Mouse (Mus musculus): ENCODE measurements around the gene 1700011L22Rik. TPM values are rescaled to one million over a fixed set of nuclear protein-coding genes. Genes with fewer than 3 reads are reported as not detected.

1700011L22Rik gene
- total RNA-seq, 4 experiments from 2014 or later: 0.40 to 0.49 TPM; not detected in 2

- no peak for DNase-seq
These were observed 9.1 kb downstream of the 1700011L22Rik start for GRCm38 (mm10) chr8:79239320-79239719.

- DNase-seq: no peak
These were observed 19.0 kb downstream of the 1700011L22Rik start for GRCm38 (mm10) chr8:79229266-79229888.

- DNase-seq: no peak
These were observed 20.5 kb downstream of the 1700011L22Rik start for GRCm38 (mm10) chr8:79227916-79228315.

- no peak for DNase-seq
These were observed 21.2 kb downstream of the 1700011L22Rik start for GRCm38 (mm10) chr8:79227194-79227593.

GRCm38 (mm10) chr8:79226046-79226445 lies 22.3 kb downstream of the 1700011L22Rik start:
- DNase-seq: no peak

GRCm38 (mm10) chr8:79225586-79225985 lies 22.8 kb downstream of the 1700011L22Rik start:
- no peak for DNase-seq

- no peak for DNase-seq
These were observed 24.0 kb downstream of the 1700011L22Rik start for GRCm38 (mm10) chr8:79224363-79224762.

- DNase-seq: no peak
These were observed 25.6 kb downstream of the 1700011L22Rik start for GRCm38 (mm10) chr8:79222752-79223141.

- DNase-seq: no peak
These were observed 26.1 kb downstream of the 1700011L22Rik start for GRCm38 (mm10) chr8:79222106-79222751.

- no peak for DNase-seq
These were observed 36.7 kb downstream of the 1700011L22Rik start for GRCm38 (mm10) chr8:79211630-79212029.

GRCm38 (mm10) chr8:79209641-79210358 lies 38.6 kb downstream of the 1700011L22Rik start:
- peak; percentile 19 for DNase-seq

- DNase-seq: peak; percentile 45
These were observed 39.4 kb downstream of the 1700011L22Rik start for GRCm38 (mm10) chr8:79208691-79209640.

- no peak for DNase-seq
These were observed 40.2 kb downstream of the 1700011L22Rik start for GRCm38 (mm10) chr8:79208181-79208580.

GRCm38 (mm10) chr8:79206895-79207294 lies 41.5 kb downstream of the 1700011L22Rik start:
- peak; percentile 25 for DNase-seq

GRCm38 (mm10) chr8:79201446-79202147 lies 46.8 kb downstream of the 1700011L22Rik start:
- DNase-seq: no peak

- DNase-seq: no peak
These were observed 49.7 kb downstream of the 1700011L22Rik start for GRCm38 (mm10) chr8:79198675-79199074.

GRCm38 (mm10) chr8:79196481-79196880 lies 51.9 kb downstream of the 1700011L22Rik start:
- DNase-seq: no peak

- peak; percentile 29 for DNase-seq
These were observed 58.3 kb downstream of the 1700011L22Rik start for GRCm38 (mm10) chr8:79190071-79190470.

GRCm38 (mm10) chr8:79185488-79185887 lies 62.9 kb downstream of the 1700011L22Rik start:
- no peak for DNase-seq

GRCm38 (mm10) chr8:79179678-79180077 lies 68.7 kb downstream of the 1700011L22Rik start:
- DNase-seq: no peak

GRCm38 (mm10) chr8:79175991-79176390 lies 72.4 kb downstream of the 1700011L22Rik start:
- DNase-seq: no peak

- DNase-seq: no peak
These were observed 74.8 kb downstream of the 1700011L22Rik start for GRCm38 (mm10) chr8:79173606-79174005.
